19 mouse cellular contexts compared by ENCODE assay signal in genomic region chr16:45693558-45693957, GRCm38 (mm10). TPM values are rescaled to one million over a fixed set of nuclear protein-coding genes. Genes with fewer than 3 reads are reported as not detected.
"Had no signal": no experiment of that assay in that cellular context is flagged by ENCODE, and none has a peak within 500 bp of the region (broad histone marks: within the 10 kb centered on the region; RNA-seq: fewer than 3 reads in every experiment).

Gene Tmprss7 (minus strand): TSS chr16:45693658.

- H3K27me3 ChIP-seq: midbrain, embryonic 13.5 days; neural tube, embryonic 13.5 days; neural tube, embryonic 15.5 days had no signal

- H3K9me3 ChIP-seq: midbrain, embryonic 13.5 days; neural tube, embryonic 13.5 days; neural tube, embryonic 15.5 days had no signal

- H3K4me2 ChIP-seq: lung, embryonic 14.5 days; midbrain, embryonic 11.5 days; midbrain, embryonic 13.5 days; neural tube, embryonic 13.5 days; neural tube, embryonic 15.5 days had no signal

- H3K4me3 ChIP-seq: midbrain, embryonic 13.5 days; myocyte; neural tube, embryonic 13.5 days; neural tube, embryonic 15.5 days had no signal

- H3K9ac ChIP-seq: lung, embryonic 14.5 days; midbrain, embryonic 13.5 days; neural tube, embryonic 13.5 days; neural tube, embryonic 15.5 days had no signal

- DNase-seq: lung, adult 18-20 months; lung, embryonic 14.5 days; lung, postnatal 10 days; lung, postnatal 4 days; right cerebral cortex, adult 18-20 months; right cerebral cortex, postnatal 25 days; right cerebral cortex, postnatal 4 days; spleen, adult 18-20 months; thymus, adult 18-20 months; thymus, postnatal 14 days; thymus, postnatal 36 days had no signal

- H3K36me3 ChIP-seq: midbrain, embryonic 13.5 days; neural tube, embryonic 13.5 days; neural tube, embryonic 15.5 days had no signal

- H3K27ac ChIP-seq: midbrain, embryonic 13.5 days; neural tube, embryonic 13.5 days; neural tube, embryonic 15.5 days had no signal

RNA-seq across cellular contexts. Expression of gene Tmprss7, which starts in this region (rescaled TPM):
- total RNA-seq: megakaryocyte-erythroid progenitor cell, adult 5-6 weeks had no signal
- polyA plus RNA-seq: lung, embryonic 16.5 days; myocyte; stomach, embryonic 14.5 days had no signal
